Comparison of ENCODE assay signal across 9 mouse cellular contexts in genomic region chr17:5212166-5212565, GRCm38 (mm10).
DNase-seq lines count a peak whose midpoint lies in the region; ATAC-seq and TF ChIP-seq lines count a peak whose summit lies in the region.
"Had no signal": no experiment of that assay in that cellular context is flagged by ENCODE, and none has a peak within 500 bp of the region (broad histone marks: within the 10 kb centered on the region; RNA-seq: fewer than 3 reads in every experiment).

No protein-coding gene starts in this region.

- no peak overlapping the region for H3K4me2 ChIP-seq in lung, embryonic 14.5 days
- no peak overlapping the region for H3K4me2 ChIP-seq in lung, postnatal 0 days (replicated peaks; ENCODE audit: low read depth, low read length)
- peak overlapping the region; percentile 9; the same call in 1 of the 2 replicates for H3K4me2 ChIP-seq in heart, embryonic 14.5 days (ENCODE audit: low read length)
- peak overlapping the region; percentile 20 for H3K4me2 ChIP-seq in neural tube, embryonic 13.5 days
- H3K4me2 ChIP-seq: liver, embryonic 15.5 days had no signal

- H3K9ac ChIP-seq in lung, embryonic 14.5 days: no peak overlapping the region; the same call in none of the 2 replicates
- H3K9ac ChIP-seq in lung, postnatal 0 days (replicated peaks; ENCODE audit: low read depth): no peak overlapping the region
- H3K9ac ChIP-seq in heart, embryonic 14.5 days (ENCODE audit: low read length): no peak overlapping the region
- H3K9ac ChIP-seq in neural tube, embryonic 13.5 days: peak overlapping the region; percentile 6; the same call in 1 of the 2 replicates
- H3K9ac ChIP-seq: liver, embryonic 15.5 days had no signal

- peaks cover 21% of the 10 kb centered on the region for H3K4me1 ChIP-seq in lung, embryonic 14.5 days (ENCODE audit: insufficient read depth)
- peaks cover 9% of the 10 kb centered on the region; the same call in 1 of the 2 replicates for H3K4me1 ChIP-seq in lung, postnatal 0 days (ENCODE audit: insufficient read depth, low read depth, low read length)
- peaks cover 18 to 43% of the 10 kb centered on the region in 2 experiments for H3K4me1 ChIP-seq in heart, embryonic 14.5 days (ENCODE audit: control insufficient read depth in 2 of 2, insufficient read depth in 2 of 2, low read length in 2 of 2)
- H3K4me1 ChIP-seq in neural tube, embryonic 13.5 days (replicated peaks): peaks cover 68% of the 10 kb centered on the region
- H3K4me1 ChIP-seq in limb, embryonic 10.5 days: peaks cover 25% of the 10 kb centered on the region

- 40% methylated on average over 12 of the region's 12 CpGs for WGBS in lung, embryonic 14.5 days
- whole genome bisulfite sequencing in lung, postnatal 0 days: 45% methylated on average over 12 of the region's 12 CpGs
- 17% methylated on average over 12 of the region's 12 CpGs for WGBS in heart, embryonic 14.5 days
- WGBS in neural tube, embryonic 13.5 days: 23% methylated on average over 12 of the region's 12 CpGs
- WGBS in limb, embryonic 10.5 days: 86% methylated on average over 12 of the region's 12 CpGs

- H3K9me3 ChIP-seq in lung, embryonic 14.5 days (ENCODE audit: low read depth, low read length): no peaks in the 10 kb centered on the region
- H3K9me3 ChIP-seq in lung, postnatal 0 days (ENCODE audit: low read length): no peaks in the 10 kb centered on the region
- H3K9me3 ChIP-seq in heart, embryonic 14.5 days (ENCODE audit: control insufficient read depth, low read length): no peaks in the 10 kb centered on the region
- H3K9me3 ChIP-seq in neural tube, embryonic 13.5 days: no peaks in the 10 kb centered on the region
- no peaks in the 10 kb centered on the region for H3K9me3 ChIP-seq in limb, embryonic 10.5 days (replicated peaks)
- H3K9me3 ChIP-seq: liver, embryonic 15.5 days had no signal

- H3K27ac ChIP-seq in lung, embryonic 14.5 days (ENCODE audit: low read depth): peak overlapping the region; percentile 38; the same call in 1 of the 2 replicates
- H3K27ac ChIP-seq in lung, postnatal 0 days (ENCODE audit: low read length): no peak overlapping the region
- H3K27ac ChIP-seq in heart, embryonic 14.5 days (replicated peaks in 1 of 2; ENCODE audit: control insufficient read depth in 1 of 2, insufficient read depth in 1 of 2, low read depth in 2 of 2, low read length in 2 of 2): peak overlapping the region; percentile 29 to 37; a peak in 1 of 4 replicates
- peak overlapping the region; percentile 88 for H3K27ac ChIP-seq in neural tube, embryonic 13.5 days (replicated peaks)
- no peak overlapping the region for H3K27ac ChIP-seq in limb, embryonic 10.5 days
- H3K27ac ChIP-seq: liver, embryonic 15.5 days had no signal

- no peak for ATAC-seq in lung, embryonic 14.5 days (ENCODE audit: insufficient read depth)
- ATAC-seq in lung, postnatal 0 days: no peak
- ATAC-seq in heart, embryonic 14.5 days (ENCODE audit: insufficient number of reproducible peaks, insufficient read depth, low FRiP score, low read depth): 0 out of 2 replicates have a peak, but pooled peaks have one; percentile 46
- peak; percentile 62 for ATAC-seq in neural tube, embryonic 13.5 days (ENCODE audit: low read depth)
- no peak for ATAC-seq in frontal cortex, adult (ENCODE audit: low TSS enrichment)

- no peaks in the 10 kb centered on the region for H3K36me3 ChIP-seq in lung, embryonic 14.5 days (ENCODE audit: insufficient read depth)
- no peaks in the 10 kb centered on the region for H3K36me3 ChIP-seq in lung, postnatal 0 days (ENCODE audit: insufficient read depth, low read length)
- H3K36me3 ChIP-seq in heart, embryonic 14.5 days (ENCODE audit: control insufficient read depth, insufficient read depth, low read length): no peaks in the 10 kb centered on the region
- no peaks in the 10 kb centered on the region for H3K36me3 ChIP-seq in neural tube, embryonic 13.5 days
- no peaks in the 10 kb centered on the region for H3K36me3 ChIP-seq in limb, embryonic 10.5 days
- H3K36me3 ChIP-seq: liver, embryonic 15.5 days had no signal

- DNase-seq in lung, embryonic 14.5 days: peak; percentile 83
- no peak for DNase-seq in lung, postnatal 0 days (ENCODE audit: low spot score)
- DNase-seq in cerebellum, adult 18-20 months: peak; percentile 74 to 80
- no peak for DNase-seq in layer of hippocampus, adult 11-12 months (ENCODE audit: low spot score)
- DNase-seq in limb, embryonic 10.5 days (ENCODE audit: low spot score): no peak

- no peak; the same call in 1 of the 2 replicates for TF ChIP-seq EP300 in lung, postnatal 0 days (IDR thresholded peaks at IDR 0.05)

- no peak overlapping the region for H3K4me3 ChIP-seq in lung, embryonic 14.5 days (ENCODE audit: low read depth, low read length)
- no peak overlapping the region for H3K4me3 ChIP-seq in lung, postnatal 0 days (ENCODE audit: low read depth, low read length)
- H3K4me3 ChIP-seq in heart, embryonic 14.5 days (ENCODE audit: control insufficient read depth in 1 of 2, insufficient read depth in 1 of 2, low read depth in 1 of 2, low read length in 2 of 2): no peak overlapping the region
- H3K4me3 ChIP-seq in neural tube, embryonic 13.5 days: no peak overlapping the region
- no peak overlapping the region for H3K4me3 ChIP-seq in limb, embryonic 10.5 days
- H3K4me3 ChIP-seq: liver, embryonic 15.5 days had no signal

- TF ChIP-seq CTCF in lung, embryonic 14.5 days (IDR thresholded peaks at IDR 0.05; ENCODE audit: low read depth): no peak
- TF ChIP-seq CTCF in lung, postnatal 0 days (IDR thresholded peaks at IDR 0.05): no peak

- no peaks in the 10 kb centered on the region for H3K27me3 ChIP-seq in lung, embryonic 14.5 days (ENCODE audit: insufficient read depth, low read length)
- H3K27me3 ChIP-seq in lung, postnatal 0 days (replicated peaks; ENCODE audit: insufficient read depth, low read length): no peaks in the 10 kb centered on the region
- H3K27me3 ChIP-seq in heart, embryonic 14.5 days (ENCODE audit: control insufficient read depth, insufficient read depth, low read length): no peaks in the 10 kb centered on the region
- H3K27me3 ChIP-seq in neural tube, embryonic 13.5 days: no peaks in the 10 kb centered on the region
- H3K27me3 ChIP-seq in limb, embryonic 10.5 days (ENCODE audit: low read depth, poor library complexity, severe bottlenecking): no peaks in the 10 kb centered on the region
- H3K27me3 ChIP-seq: liver, embryonic 15.5 days had no signal

Comparison
In these comparisons a context has a peak if more than half of its experiments do, and no peak if none do; other contexts are left out.
1. DNase-seq: peak in lung, embryonic 14.5 days (single experiment) and cerebellum, adult 18-20 months (2 of 2); none in lung, postnatal 0 days (single experiment), layer of hippocampus, adult 11-12 months (single experiment) and limb, embryonic 10.5 days (single experiment).
2. H3K27ac ChIP-seq: peak in lung, embryonic 14.5 days (single experiment), heart, embryonic 14.5 days (2 of 2) and neural tube, embryonic 13.5 days (single experiment); none in lung, postnatal 0 days (single experiment) and limb, embryonic 10.5 days (single experiment).
3. ATAC-seq: peak in heart, embryonic 14.5 days (single experiment) and neural tube, embryonic 13.5 days (single experiment); none in lung, embryonic 14.5 days (single experiment), lung, postnatal 0 days (single experiment) and frontal cortex, adult (single experiment).
4. H3K4me2 ChIP-seq: peak in heart, embryonic 14.5 days (single experiment) and neural tube, embryonic 13.5 days (single experiment); none in lung, embryonic 14.5 days (single experiment) and lung, postnatal 0 days (single experiment).